Mouse (Mus musculus) thymus, adult 2 months (tissue): ENCODE results near the gene Ifnar2.

Source experiments
- CTCF ChIP-seq: fragments of 200-500 bp; IDR thresholded peaks from 2 replicates; pipeline ENCODE4 v1.5.1; 2012; ENCODE audit warnings: mild to moderate bottlenecking, control low read depth, low read length, moderate library complexity, borderline replicate concordance; ENCODE audit not compliant: control insufficient read depth, poor library complexity, insufficient read depth; ENCODE audit errors: extremely low read depth
- POLR2A ChIP-seq: fragments of 200-500 bp; IDR thresholded peaks from 2 replicates; pipeline ENCODE4 v1.6.1; 2012; ENCODE audit warnings: mild to moderate bottlenecking, low read length, control low read depth, moderate library complexity; ENCODE audit not compliant: control insufficient read depth, poor library complexity, insufficient read depth; ENCODE audit errors: extremely low read depth

GRCm38 (mm10) chr16:91428259-91428865, 55.8 kb downstream of the Ifnar2 start:
- no peak for TF ChIP-seq CTCF
- TF ChIP-seq POLR2A, result no peak
